In the genomic region with DNA sequence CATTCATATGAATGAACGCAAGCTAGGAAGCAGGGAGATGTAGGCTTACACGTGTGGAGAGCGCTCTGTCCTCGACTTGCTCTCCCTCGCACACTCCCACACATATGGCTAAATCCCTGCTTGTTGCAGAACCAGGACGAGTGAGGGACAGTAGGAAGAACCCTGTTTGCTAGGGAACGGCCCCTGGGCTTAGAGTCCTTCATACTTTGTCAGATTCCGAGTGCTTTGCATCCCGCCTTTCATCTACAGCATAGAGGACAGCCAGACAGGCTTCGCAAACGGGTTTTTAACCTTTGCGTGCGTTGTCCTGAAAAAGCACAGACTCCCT, we compare ENCODE assay signal across 8 mouse cellular contexts. TPM values are rescaled to one million over a fixed set of nuclear protein-coding genes. Genes with fewer than 3 reads are reported as not detected.
DNase-seq lines count a peak whose midpoint lies in the region; ATAC-seq and TF ChIP-seq lines count a peak whose summit lies in the region.

Gene Gabra1 (minus strand): TSS at position 106 of the 328 bp plus-strand sequence.

- H3K9me3 ChIP-seq in hindbrain, embryonic 13.5 days = no peaks in the 10 kb centered on the region

- peaks cover 14% of the 10 kb centered on the region for H3K27me3 ChIP-seq in hindbrain, embryonic 13.5 days

- no peaks in the 10 kb centered on the region for H3K4me1 ChIP-seq in cortical plate, adult 2 months (ENCODE audit: control insufficient read depth, insufficient read depth, low read length)
- peaks cover 14% of the 10 kb centered on the region; the same call in 1 of the 2 replicates for H3K4me1 ChIP-seq in hindbrain, embryonic 13.5 days (replicated peaks)

- peak within 1 kb of the TSS; percentile 64 for H3K4me3 ChIP-seq in cortical plate, adult 2 months (ENCODE audit: insufficient read depth, low read length)
- H3K4me3 ChIP-seq in hindbrain, embryonic 13.5 days = peak within 1 kb of the TSS; percentile 54

- H3K4me2 ChIP-seq in hindbrain, embryonic 13.5 days = peak within 1 kb of the TSS; percentile 82

- peak; percentile 45 for DNase-seq in layer of hippocampus, adult 11-12 months (ENCODE audit: low spot score)
- no peak for DNase-seq in layer of hippocampus, adult 9-10 months (ENCODE audit: low spot score)
- peak; percentile 5 for DNase-seq in liver
- DNase-seq in right cerebral cortex, adult 18-20 months = peak; percentile 65
- no peak for DNase-seq in thymus, postnatal 0 days (ENCODE audit: low spot score)
- DNase-seq in gastrocnemius, postnatal 25 days = no peak

- H3K36me3 ChIP-seq in hindbrain, embryonic 13.5 days = no peaks in the 10 kb centered on the region

- TF ChIP-seq POLR2A in cortical plate, adult 2 months (IDR thresholded peaks at IDR 0.05; ENCODE audit: extremely low read depth, insufficient read depth, low read length) = peak; percentile 88

- peak; percentile 78 for ATAC-seq in hindbrain, embryonic 13.5 days (ENCODE audit: low FRiP score)

- H3K9ac ChIP-seq in hindbrain, embryonic 13.5 days = peak within 1 kb of the TSS; percentile 79

- no peak for TF ChIP-seq CTCF in cortical plate, adult 2 months (IDR thresholded peaks at IDR 0.05; ENCODE audit: extremely low read depth, insufficient read depth, low read length)

- peak within 1 kb of the TSS; percentile 84 for H3K27ac ChIP-seq in cortical plate, adult 2 months (ENCODE audit: insufficient read depth, low read length)
- H3K27ac ChIP-seq in hindbrain, embryonic 13.5 days = peak within 1 kb of the TSS; percentile 85

- whole genome bisulfite sequencing in hindbrain, embryonic 13.5 days = 1% methylated on average over 13 of the region's 13 CpGs

RNA-seq across cellular contexts. Expression of gene Gabra1, which starts in this region (rescaled TPM):
- 201 and 202 TPM in 2 replicates for polyA plus RNA-seq in cortical plate, adult 2 months (2012; rRNA removed)
- 7.1 and 7.7 TPM in 2 replicates for polyA plus RNA-seq in hindbrain, embryonic 13.5 days (2015; fragmentation: Nextera tagmentation; extraction: Ambion mirVana)
- polyA plus RNA-seq in thymus, postnatal 0 days (2015; fragmentation: Nextera tagmentation; extraction: Ambion mirVana) = 0.05 TPM in 1 of 2 replicates, not detected in the other
- total RNA-seq in gastrocnemius, postnatal 25 days (2021) = 1 to 10 TPM in 1 of 2 experiments, under 1 TPM in 1; 0.75 to 1.8 TPM

Comparison
In these comparisons a context has a peak if more than half of its experiments do, and no peak if none do; other contexts are left out.
1. RNA of gene Gabra1 (polyA plus RNA-seq): 201 to 202 TPM in cortical plate, adult 2 months; 7.1 to 7.7 TPM in hindbrain, embryonic 13.5 days and 0.05 TPM in thymus, postnatal 0 days; every median in the first group is over 10 times any median in the second.
2. DNase-seq: peak in layer of hippocampus, adult 11-12 months (single experiment), liver (single experiment) and right cerebral cortex, adult 18-20 months (single experiment); none in layer of hippocampus, adult 9-10 months (single experiment), thymus, postnatal 0 days (single experiment) and gastrocnemius, postnatal 25 days (single experiment).